ENCODE assay signal across 6 mouse cellular contexts in genomic region chr10:111490079-111490478, GRCm38 (mm10). TPM values are rescaled to one million over a fixed set of nuclear protein-coding genes. Genes with fewer than 3 reads are reported as not detected.
DNase-seq lines count a peak whose midpoint lies in the region; ATAC-seq lines count a peak whose summit lies in the region.
"Not testable (repeated sequence)": the region's sequence is repeated elsewhere in the genome, so short reads cannot be mapped to it uniquely, and the experiment has no call there.

No protein-coding gene starts in this region.

- H3K4me2 ChIP-seq in intestine, embryonic 15.5 days (replicated peaks); liver, embryonic 15.5 days; stomach, embryonic 16.5 days (ENCODE audit: low read depth, low read length): not testable (repeated sequence)

- ATAC-seq in intestine, embryonic 15.5 days = peak; percentile 84
- ATAC-seq in liver, embryonic 15.5 days (ENCODE audit: insufficient read depth) = peak; percentile 56; the same call in 1 of the 2 replicates
- peak; percentile 72; the same call in 1 of the 2 replicates for ATAC-seq in stomach, embryonic 16.5 days (ENCODE audit: insufficient read depth, low FRiP score)

- not testable (repeated sequence) for H3K4me1 ChIP-seq in intestine, embryonic 15.5 days (replicated peaks); liver, embryonic 15.5 days (replicated peaks); stomach, embryonic 16.5 days (ENCODE audit: control insufficient read depth, insufficient read depth, low read length)

- not testable (repeated sequence) for H3K9me3 ChIP-seq in intestine, embryonic 15.5 days; liver, embryonic 15.5 days (replicated peaks); stomach, embryonic 16.5 days (replicated peaks; ENCODE audit: control insufficient read depth, low read length)

- WGBS in intestine, embryonic 15.5 days = 74% methylated on average over 4 of the region's 4 CpGs
- 65% methylated on average over 4 of the region's 4 CpGs for WGBS in liver, embryonic 15.5 days (ENCODE audit: insufficient replicate concordance)
- 61% methylated on average over 4 of the region's 4 CpGs for whole genome bisulfite sequencing in stomach, embryonic 16.5 days

- H3K9ac ChIP-seq in intestine, embryonic 15.5 days; liver, embryonic 15.5 days; stomach, embryonic 16.5 days (ENCODE audit: low read length): not testable (repeated sequence)

- DNase-seq in kidney, adult 11 months = peak; percentile 67
- peak; percentile 88 for DNase-seq in kidney, adult 9 months
- DNase-seq in kidney, postnatal 25 days = peak; percentile 38 to 66

- H3K27me3 ChIP-seq in intestine, embryonic 15.5 days (replicated peaks); liver, embryonic 15.5 days; stomach, embryonic 16.5 days (ENCODE audit: control insufficient read depth, insufficient read depth, low read length): not testable (repeated sequence)

- not testable (repeated sequence) for H3K4me3 ChIP-seq in intestine, embryonic 15.5 days (replicated peaks); liver, embryonic 15.5 days (replicated peaks); stomach, embryonic 16.5 days (replicated peaks; ENCODE audit: low read length)

- peaks cover 12% of the 10 kb centered on the region for H3K36me3 ChIP-seq in intestine, embryonic 15.5 days
- peaks cover 81% of the 10 kb centered on the region for H3K36me3 ChIP-seq in liver, embryonic 15.5 days (replicated peaks)
- H3K36me3 ChIP-seq in stomach, embryonic 16.5 days (ENCODE audit: control insufficient read depth, insufficient read depth, low read length) = peaks cover 19% of the 10 kb centered on the region

- not testable (repeated sequence) for H3K27ac ChIP-seq in intestine, embryonic 15.5 days; liver, embryonic 15.5 days (replicated peaks); stomach, embryonic 16.5 days (ENCODE audit: low read length)

RNA-seq across cellular contexts. Expression of gene Phlda1, which starts 16.0 kb away (rescaled TPM):
- 38.6 and 43.2 TPM in 2 replicates for polyA plus RNA-seq in intestine, embryonic 15.5 days (2015; fragmentation: Nextera tagmentation; extraction: Ambion mirVana)
- polyA plus RNA-seq in liver, embryonic 15.5 days (2015; fragmentation: Nextera tagmentation; extraction: Ambion mirVana) = 4.2 and 4.8 TPM in 2 replicates
- 44.4 and 50.7 TPM in 2 replicates for polyA plus RNA-seq in stomach, embryonic 16.5 days (2015; fragmentation: Nextera tagmentation; extraction: Ambion mirVana)

RNA-seq across cellular contexts. Expression of gene Nap1l1, which starts 17.1 kb away (rescaled TPM):
- 168 and 196 TPM in 2 replicates for polyA plus RNA-seq in intestine, embryonic 15.5 days (2015; fragmentation: Nextera tagmentation; extraction: Ambion mirVana)
- polyA plus RNA-seq in liver, embryonic 15.5 days (2015; fragmentation: Nextera tagmentation; extraction: Ambion mirVana) = 69.6 and 83.5 TPM in 2 replicates
- 154 and 180 TPM in 2 replicates for polyA plus RNA-seq in stomach, embryonic 16.5 days (2015; fragmentation: Nextera tagmentation; extraction: Ambion mirVana)
